Mouse (Mus musculus): ENCODE measurements at regions not wholly inside any gene's neighbourhood (a gene's known extent, or its start where the extent isn't known, plus 50 kb on each side); places are given as distances from the start of the nearest gene placed in this dataset.

DNA sequence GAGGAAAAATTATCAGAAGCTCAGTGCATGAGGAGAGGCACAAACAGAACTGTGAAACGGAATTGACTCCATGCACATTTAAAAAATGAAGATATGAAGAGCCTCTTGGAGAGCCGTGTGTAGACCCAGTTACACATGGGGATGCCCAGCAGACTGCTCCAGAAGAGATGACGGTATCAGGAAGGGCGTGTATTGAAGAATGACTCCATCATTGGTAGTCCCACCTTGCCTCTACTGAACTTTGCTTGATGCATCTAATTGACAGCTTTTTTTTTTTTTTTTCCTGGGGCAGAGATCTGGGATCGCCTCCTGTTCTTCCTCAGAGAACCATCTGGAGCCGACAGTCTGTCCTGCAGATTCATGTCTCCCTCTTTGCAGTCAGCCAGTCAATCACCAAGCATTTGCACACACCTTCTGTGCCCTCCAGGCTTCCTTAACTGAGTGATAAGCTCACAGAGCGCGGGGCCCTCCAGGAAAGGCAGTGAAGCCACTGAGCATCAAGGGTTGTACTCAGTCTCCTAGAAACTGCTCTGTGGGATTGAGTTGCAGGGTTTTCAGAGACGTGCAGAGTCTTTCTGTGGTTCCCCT is 57.6 kb upstream of the D1Pas1 start:
- no peak for DNase-seq (ENCODE audit: low spot score)

DNA sequence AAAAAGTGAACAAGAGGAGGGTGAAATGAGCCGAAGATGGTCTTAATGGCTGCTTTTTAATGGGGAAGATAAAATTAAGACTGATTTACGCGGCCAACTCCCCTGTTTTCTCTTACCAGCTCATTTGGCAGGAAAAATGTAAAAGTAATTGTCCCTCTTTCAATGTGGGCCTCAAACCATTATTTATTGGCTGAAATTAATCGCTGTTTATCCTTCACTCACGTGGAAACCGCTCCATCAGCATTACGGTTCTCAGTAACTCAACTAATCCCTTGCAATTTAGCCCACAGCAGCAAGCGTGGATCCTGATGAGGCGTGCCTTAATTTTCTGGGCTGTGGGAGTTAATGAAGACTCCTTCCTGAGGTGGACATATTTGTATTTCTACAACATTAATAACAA is 58.1 kb upstream of the D1Pas1 start:
- DNase-seq (ENCODE audit: low spot score), result no peak

DNA sequence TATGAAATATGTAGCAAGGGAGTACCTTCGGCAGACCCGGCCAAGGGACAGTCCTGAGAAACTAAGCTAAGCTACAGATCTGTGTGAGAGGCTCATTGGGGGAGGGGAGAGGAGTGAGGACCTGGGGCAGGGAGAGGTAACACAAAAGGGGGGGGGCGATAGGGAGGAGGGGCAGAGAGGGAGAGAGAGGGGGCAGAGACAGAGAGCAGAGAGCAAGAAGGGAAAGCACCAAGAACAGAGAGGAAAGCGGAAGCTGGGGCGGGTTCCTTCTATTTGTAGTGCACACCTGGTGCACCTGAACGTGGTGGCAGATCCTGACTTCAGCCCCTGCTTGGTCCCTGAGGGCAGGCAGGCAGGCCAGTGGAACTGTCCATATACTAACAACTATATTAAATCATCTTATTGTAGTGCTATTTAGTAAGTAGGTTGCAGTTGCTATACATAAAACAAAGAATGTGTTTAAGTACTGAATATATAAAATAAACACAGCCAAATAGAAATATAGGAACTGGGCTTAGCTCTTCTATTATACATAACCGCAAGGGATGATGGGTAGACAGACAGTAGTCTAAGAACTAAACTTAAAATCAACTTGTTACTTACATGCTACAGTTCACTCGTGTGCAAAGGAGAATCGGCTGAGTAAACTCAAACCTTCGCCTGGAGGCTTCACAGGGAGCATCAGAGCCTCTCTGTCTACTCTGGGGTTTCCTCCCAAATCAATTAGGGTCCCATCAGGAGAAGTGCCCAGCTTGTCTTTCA is 59.6 kb upstream of the D1Pas1 start:
- DNase-seq (ENCODE audit: low spot score), result no peak

DNA sequence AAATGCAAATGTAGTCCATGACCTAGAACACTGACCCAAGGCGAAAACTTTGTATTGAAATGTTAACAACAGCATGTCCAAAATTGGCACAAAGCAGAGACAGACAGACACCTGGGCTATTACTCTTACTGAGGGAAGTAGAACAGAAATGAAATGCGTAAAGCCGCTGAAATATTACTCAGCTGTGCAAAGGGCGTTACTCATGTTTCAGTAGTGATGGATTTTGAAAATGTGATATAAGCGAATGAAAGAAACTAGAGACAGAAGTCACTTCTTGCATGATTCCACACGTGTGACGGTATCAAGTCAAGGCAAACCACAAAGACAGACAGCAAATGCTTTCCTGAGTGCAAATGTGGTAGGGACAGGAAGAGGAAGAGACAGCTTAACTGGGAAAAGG is 61.3 kb upstream of the D1Pas1 start:
- no peak for DNase-seq (ENCODE audit: low spot score)

DNA sequence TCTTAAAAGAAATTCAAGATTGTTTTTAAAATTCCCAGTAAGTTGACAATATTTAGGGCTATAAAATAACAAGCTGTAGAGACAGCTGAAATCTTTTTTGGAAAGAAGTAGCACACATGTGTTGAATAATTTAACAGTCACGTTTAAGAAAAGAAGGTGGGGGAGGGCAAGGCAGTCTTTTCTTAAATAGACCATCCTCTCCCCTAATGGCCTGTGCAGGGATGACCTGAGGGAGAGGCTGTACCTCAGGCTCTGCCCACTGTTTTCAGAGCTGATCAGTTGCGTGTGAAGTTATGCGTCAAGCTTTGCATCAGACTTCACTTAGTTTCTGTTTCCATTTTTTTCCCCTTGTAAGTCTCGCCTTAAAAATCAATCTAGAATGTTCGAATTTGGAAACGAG is 65.7 kb upstream of the D1Pas1 start:
- DNase-seq (ENCODE audit: low spot score), result no peak

DNA sequence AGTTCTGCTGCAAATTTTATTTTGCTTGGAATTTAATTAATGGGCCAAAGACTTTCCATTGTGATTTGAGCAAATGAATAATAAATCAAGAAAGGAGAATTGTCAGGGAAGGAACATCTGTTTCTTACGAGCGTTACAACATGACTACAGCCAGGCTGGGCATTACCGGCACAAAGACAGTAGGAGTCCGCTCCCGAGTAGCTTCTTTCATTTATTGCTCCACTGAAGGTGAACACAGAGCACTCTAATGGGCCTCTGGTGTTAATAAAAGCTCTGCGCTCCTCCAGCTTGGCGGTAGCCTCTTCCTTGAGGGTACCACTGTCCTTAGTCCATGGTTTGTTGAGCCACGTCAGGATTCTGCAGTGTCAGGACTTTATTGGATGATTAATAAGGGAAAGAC is 69.0 kb upstream of the D1Pas1 start:
- DNase-seq (ENCODE audit: low spot score), result no peak

DNA sequence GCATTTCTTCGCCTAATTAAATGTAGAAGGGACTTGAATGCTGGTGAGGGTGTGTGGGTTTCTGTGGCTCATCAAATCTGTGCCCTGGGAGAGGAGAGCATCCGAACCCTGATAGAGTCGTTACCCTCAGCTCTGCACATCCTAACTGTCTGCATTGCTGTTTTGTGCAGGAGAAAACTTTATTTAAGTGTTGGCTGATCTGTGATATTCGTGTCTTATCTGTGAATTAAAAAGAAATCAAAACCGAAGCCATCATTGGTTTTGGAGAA is 77.7 kb upstream of the D1Pas1 start:
- DNase-seq (ENCODE audit: low spot score), result no peak

DNA sequence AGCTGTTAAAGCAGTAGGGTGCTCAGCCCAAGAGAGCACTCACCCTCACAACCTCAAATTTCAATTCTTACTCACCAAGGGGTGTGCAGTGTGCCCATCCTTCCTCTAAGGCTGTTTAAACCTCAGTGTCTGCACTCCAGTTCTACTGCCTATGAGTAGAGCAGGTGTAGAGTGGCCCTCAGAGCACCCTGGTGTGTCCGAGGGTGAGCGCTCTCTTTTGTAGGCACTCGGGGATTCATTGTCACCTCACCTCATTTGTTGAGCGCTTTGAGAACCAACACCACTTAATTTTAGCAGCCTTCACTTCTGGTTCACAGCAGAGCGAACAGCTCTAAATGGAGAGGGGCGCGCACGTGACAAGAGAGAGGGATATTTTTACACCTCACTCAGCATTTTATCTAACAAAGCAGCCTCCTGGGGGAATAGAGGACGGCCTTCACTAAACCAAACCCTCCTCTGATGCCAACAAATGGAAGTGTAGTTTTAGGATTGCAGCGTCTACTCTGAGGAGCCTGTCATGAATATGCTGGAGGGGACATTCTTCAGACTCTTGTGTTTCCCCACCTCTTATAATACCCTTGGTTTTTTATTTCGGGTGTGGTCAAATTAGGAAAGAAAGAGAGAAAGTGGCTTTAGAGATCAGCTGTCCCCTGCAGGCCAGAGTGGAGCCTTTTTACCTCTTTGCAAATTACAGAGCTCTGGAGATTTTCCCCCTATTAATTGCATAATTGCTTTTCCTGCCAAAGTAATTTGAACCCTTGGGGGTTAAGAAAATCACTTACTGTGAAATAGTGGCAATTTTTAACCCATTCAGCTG is 78.2 kb upstream of the D1Pas1 start:
- DNase-seq (ENCODE audit: low spot score), result no peak

DNA sequence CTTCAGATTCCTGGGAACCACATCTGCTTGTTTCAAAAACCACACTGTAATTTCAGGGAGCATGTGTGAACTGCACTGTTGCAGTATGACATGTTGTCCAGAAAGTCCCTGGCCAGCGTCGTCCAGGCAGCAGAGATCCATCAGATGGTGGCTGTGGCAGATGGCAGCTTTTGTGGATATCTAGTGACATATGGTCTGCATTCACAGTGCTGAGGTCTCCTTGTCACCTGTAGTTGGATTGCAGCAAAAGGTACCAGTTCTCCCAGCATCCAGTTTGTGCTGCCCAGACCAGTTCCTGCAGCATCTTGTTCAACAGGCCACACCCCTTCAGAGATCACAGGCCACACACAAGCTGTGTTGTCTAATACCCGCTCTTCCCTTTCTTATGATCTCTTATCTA is 80.1 kb upstream of the D1Pas1 start:
- DNase-seq (ENCODE audit: low spot score), result no peak

DNA sequence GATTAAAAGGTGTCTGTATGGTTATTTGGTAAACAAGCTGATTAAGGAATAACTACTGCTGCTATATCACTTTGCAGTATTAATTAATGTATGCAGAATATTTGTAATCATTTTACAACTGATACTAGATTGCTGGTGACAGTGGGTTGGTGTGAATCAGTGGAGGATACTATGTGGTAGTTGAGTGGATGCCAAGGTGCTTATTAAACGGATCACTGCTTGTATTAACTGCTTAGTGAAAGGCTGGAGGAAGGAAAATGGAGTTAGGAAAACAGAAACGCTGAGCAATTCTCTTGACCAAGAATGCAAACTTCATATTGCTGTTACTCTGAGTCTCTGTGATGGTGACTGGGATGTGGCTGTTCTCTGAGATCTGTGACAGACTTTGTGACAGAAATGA is 86.8 kb upstream of the D1Pas1 start:
- DNase-seq (ENCODE audit: low spot score), result no peak

DNA sequence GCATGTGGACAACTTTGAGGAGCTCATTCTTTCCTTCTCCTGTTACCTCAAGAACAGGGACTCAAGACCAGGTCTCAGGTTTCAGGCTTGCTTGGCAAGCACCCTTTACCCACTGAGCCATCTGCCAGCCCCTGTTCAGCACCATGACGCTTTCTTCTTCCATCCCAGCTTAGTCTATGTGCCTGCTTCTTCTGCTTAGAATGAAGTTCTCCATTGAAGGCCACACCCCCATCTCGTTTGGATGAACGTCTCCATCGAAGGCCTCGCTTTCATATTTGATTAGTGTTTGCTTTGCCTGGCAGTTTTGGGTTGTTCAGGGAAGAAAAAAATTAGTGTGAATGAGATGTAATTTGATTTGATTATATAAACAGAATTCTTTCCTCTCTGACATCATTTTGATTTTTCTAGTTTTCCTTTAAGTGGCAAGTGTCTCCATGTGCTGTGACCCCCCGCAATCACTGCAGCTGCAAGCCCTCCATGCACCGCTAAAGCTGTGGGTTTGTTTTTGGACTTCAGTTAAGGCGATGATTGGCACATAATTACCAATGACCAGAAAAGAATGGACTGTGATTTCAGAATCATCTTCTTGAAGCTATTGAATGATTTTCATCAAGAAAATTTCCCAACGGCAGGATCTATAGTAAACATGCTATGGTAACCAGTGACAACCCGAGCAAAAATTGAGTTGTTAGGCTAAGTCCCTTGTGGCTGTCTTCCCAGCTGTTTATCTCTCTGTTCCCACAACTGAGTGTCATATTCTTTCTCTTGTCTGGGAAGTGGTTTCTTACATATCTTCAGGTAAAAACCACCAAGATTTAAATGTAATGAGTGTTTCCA is 106.4 kb upstream of the D1Pas1 start:
- DNase-seq (ENCODE audit: low spot score), result no peak

DNA sequence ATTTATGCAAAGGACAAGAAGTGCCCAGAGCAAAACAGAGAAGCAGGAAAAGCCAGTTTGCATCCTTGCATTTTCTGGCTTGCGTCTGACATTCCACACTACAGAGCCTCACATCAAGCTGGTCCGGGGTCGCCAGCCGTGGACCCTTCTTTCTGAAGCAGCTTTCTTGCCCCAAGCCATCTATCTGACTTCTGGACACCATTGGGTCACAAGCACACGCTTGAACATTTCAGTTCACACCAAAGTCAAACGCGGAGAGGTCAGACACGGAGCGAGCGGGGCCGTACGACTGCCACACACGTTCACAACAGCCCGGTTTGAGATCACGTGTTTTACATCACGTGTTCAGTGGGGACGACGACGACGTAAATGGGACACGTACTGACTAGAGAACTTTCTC is 108.9 kb upstream of the D1Pas1 start:
- no peak for DNase-seq (ENCODE audit: low spot score)

DNA sequence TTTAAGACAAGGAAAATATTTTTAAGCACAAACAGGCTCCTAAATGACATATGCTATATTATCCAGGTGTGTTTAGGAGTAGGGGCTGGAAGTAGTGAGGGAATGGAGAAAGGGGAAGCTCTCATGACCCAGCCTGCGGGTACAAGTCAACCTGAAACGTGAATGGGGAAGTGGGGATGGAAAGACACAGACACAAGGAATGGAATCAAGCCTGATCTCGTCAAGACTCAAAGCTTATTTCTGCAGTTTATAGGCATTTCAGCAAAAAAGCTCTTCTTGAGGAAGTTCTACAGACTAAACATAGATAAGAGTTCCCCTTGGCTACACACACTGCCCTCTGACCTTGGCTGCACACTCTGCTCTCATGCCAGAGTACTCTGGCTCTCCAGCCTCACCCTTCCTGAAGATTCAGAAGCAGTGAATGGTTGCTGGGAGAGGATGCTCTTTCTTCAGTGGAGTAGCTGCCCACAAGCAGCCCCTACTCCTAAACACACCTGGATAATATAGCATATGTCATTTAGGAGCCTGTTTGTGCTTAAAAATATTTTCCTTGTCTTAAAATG is 106.4 kb upstream of the Rrp15 start:
- peak; percentile 19 for DNase-seq (ENCODE audit: low spot score)

DNA sequence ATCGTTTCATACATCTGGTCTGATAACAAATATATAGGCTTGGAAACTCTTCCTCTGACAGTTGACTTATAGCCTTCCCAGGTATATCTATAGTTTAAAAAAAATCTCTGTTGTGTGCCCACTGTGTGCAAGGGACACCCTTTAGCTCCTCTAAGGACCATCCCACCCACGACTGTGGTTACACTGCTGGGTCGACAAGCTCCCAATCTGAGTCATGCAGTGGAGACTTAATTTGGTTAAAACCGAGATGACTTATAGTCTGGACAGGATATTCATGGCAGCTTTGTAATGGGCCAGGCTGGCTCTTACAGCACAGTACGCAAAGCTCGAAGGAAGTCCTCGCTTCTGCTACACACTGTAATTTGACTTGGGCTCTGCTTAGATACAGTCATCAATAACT is 96.1 kb upstream of the Rrp15 start:
- DNase-seq (ENCODE audit: low spot score), result no peak

DNA sequence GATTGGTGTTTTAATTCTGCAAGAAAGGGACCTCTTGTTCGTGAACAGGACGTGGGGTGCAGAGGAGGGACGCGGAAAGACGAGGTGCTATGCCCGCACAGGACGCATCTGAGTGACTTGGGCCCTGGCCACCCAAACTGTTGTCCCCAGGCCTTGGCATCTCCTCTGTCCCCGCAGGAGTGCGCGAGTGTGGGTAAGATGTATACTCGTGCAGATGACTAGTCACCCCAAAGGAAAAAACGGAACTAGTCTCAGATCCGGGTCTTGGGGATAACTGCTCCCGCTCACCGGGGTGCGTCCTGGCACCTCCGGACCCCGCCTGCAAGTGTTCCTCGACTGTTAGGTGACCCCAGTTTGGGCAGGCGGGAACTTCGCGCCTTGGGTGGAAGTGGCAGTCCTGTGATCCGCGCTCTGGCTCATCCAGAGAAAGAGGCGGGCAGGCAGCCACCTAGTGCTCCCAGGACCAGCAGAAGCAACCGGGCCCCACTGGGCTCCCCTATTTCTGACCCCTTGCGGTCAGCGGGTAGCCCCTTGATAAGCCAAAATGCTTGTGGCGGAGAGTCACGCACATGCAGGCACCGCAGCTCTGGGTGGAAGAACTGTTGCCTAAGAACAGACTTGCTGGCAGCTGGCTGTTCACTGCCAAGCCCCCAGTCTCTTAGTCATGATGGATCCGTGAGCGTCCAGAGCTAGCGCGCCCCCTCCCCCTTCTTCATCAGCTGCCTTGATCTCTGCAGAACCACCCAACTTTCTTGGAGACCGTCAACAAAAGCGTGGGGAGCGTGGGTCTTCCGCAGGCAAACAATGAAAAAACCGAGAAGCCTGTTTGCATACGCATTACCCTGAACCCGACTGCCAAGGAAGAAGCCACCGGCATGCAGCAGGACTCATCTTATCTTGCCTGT is 85.0 kb upstream of the Rrp15 start:
- peak; percentile 33 for DNase-seq (ENCODE audit: low spot score)

DNA sequence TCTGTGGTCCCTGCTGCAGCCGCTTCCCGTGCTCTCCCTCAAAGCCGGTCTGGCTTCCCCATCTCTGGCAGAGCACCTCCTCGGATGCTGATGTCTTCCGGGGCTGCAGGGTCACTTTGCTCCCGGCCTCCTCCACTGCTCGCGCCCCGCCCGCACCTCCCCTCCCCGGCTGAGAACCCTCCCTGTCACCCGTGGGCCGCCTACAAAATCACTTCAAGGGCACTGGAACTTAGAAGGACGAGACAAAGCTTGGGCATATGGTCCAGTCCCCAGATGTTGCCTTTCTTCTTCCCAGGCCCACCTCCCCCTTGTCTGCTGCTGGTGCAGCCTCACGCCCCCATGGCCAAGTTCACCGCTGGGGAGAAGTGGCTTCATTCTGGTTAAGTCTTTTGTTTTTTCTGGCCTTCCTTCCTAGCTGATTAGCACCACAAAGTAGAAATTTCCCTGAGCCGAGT is 84.3 kb upstream of the Rrp15 start:
- peak; percentile 12 for DNase-seq (ENCODE audit: low spot score)

DNA sequence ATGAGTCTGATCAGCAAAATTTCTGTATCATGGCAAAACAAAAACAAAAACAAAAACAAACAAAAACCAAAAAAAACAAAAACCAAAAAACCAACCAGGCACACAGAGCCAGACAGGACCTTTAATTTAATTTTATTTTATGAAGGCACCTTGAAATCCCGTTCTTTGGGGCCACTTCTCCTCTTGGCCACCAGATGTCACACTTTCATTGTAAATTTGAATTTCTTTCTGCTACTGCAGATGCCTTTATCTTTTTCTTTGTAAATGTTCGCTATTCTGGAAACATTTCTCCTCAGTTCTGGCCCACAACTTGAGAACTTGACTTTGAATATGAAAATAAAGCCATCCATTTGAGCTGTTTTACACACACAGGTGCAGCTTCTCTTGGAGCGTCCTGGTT is 78.6 kb upstream of the Rrp15 start:
- no peak for DNase-seq (ENCODE audit: low spot score)

DNA sequence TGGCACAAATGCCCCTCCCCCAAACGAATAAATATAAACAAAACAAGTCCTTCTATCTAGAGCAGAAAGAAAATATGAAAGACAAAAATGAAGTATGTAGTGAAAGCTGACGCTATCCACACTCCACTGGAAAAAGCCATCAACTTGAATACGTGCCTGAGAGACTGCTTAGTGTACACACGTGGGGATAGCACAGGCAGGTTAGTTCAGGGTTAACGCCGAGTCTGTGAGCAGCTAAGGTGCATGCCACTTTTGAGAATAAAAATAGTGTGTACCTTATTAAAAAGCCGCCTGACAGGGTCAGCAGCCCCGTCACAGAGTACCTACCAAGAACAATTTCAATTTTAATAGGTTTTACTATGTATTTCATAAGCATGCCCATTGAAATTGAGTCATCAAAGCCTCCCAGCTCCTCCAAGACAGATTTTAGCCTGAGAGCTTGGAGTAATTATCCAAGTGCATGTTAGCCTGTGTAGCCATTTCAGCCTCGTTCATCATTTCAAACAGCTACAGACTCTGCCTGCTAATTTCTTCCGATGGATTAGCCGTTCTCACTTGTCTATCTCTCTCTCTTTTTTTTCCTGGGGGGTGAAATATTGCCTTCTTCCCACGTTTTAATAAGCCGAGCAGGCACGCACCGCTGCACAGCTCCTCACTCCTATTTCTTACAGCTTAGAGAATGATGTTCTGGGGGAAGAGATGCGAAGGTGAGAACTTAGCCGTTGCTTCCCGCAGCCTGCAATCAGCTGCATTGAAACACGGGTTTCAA is 59.2 kb upstream of the Rrp15 start:
- no peak for DNase-seq (ENCODE audit: low spot score)

DNA sequence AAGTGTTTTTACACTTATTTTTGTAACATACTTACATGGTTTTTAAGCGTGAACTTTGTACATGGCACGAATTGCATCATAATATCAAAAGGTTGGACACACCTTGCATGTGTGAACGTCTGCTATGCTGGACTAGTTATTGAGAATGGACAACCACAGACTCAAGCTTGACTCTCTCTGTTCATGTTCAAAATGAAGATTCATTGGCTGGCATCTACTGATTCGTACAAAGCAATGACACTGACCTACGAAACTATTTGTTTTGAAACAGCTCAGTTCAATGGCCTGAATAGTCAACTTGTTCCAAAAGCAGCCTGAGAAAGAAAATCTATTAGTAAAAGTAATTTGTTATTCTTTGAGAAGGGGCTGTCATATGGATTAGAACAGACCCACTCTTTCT is 55.3 kb upstream of the Rrp15 start:
- no peak for DNase-seq (ENCODE audit: low spot score)

Data from yolk sac, embryonic 10.5 days (tissue).